Mouse (Mus musculus) B cell, adult (primary cell): ENCODE measurements around the gene Zfp423. TPM values are rescaled to one million over a fixed set of nuclear protein-coding genes. Genes with fewer than 3 reads are reported as not detected.

Experiments
- total RNA-seq: library from RNA; stranded (reverse); gene quantifications from 4 replicates; pipeline ENCODE4 v1.2.4, GENCODE M21; 2023; ENCODE audit not compliant: inconsistent age

Gene Zfp423
- not detected in 4 replicates for total RNA-seq

DNA sequence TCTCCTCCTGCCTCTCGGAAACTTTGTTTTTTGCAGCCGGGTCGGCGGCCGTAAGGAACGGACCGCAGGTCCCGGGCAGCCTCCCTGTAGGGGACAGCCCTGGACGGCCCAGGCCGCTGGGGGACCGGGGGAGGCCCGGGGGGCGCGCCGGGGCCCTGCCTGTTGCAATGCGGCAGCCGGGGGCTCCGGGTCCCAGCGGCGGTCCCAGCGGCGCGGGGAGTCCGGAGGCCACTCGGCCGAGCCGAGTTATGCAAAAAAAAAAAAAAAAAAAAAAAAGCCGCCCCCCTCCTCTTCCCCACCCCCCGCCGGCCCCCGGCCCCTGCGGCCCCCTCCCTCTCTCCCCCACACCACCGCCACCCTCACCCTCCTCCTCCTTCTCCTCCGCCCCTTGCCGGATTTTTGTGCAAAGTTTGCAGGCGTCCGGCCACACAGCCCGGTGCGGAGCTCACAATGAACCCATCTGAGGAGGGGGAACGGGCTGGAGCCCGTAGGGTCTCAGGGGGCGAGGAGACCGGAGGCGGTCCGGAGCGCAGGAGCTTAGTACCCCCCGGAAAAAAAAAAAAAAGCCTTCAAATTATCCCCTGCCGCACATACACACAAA lies at the start of gene Zfp423:
Zfp423 (minus strand) TSS at position 276 of the 601 bp plus-strand sequence.

Other genes with a start within 250 kb of the Zfp423 start
- 22.6 to 26.7 TPM (median 24.3 TPM) in 4 replicates for gene Cnep1r1, start 159.2 kb upstream of the Zfp423 start, total RNA-seq
- gene Heatr3, start 178.3 kb upstream of the Zfp423 start, total RNA-seq: 26.1 to 34.0 TPM (median 27.3 TPM) in 4 replicates
- 50.0 to 55.0 TPM (median 52.2 TPM) in 4 replicates for gene Tent4b, start 239.6 kb upstream of the Zfp423 start, total RNA-seq